Mouse (Mus musculus) ES-Bruce4 (cell line): ENCODE results near the gene Gm14443. TPM values are rescaled to one million over a fixed set of nuclear protein-coding genes. Genes with fewer than 3 reads are reported as not detected.
"Not testable (repeated sequence)": the region's sequence is repeated elsewhere in the genome, so short reads cannot be mapped to it uniquely, and the experiment has no call there.

Experiments used
- H3K27ac ChIP-seq: 2 replicates; pipeline ENCODE4 v1.5.1; 2012; ENCODE audit warnings: low read length, inconsistent platforms; ENCODE audit not compliant: insufficient read depth
- H3K27me3 ChIP-seq: 2 replicates; pipeline ENCODE4 v1.6.1; 2012; ENCODE audit warnings: mild to moderate bottlenecking, low read length, inconsistent platforms; ENCODE audit not compliant: control insufficient read depth, poor library complexity, insufficient read depth, severe bottlenecking
- H3K36me3 ChIP-seq: 2 replicates; pipeline ENCODE4 v1.6.1; 2012; ENCODE audit warnings: inconsistent platforms, mild to moderate bottlenecking, low read length, moderate library complexity; ENCODE audit not compliant: control insufficient read depth, poor library complexity, insufficient read depth, severe bottlenecking
- H3K4me1 ChIP-seq: one replicate; pipeline ENCODE4 v1.8.1; 2011; ENCODE audit warnings: low read length; ENCODE audit not compliant: control insufficient read depth, insufficient read depth
- H3K4me3 ChIP-seq: 2 replicates; pipeline ENCODE4 v1.5.1; 2011; ENCODE audit warnings: low read depth, mild to moderate bottlenecking, low read length
- H3K9ac ChIP-seq: 2 replicates; pipeline ENCODE4 v1.6.1; 2012; ENCODE audit warnings: low read depth, mild to moderate bottlenecking, inconsistent platforms; ENCODE audit not compliant: poor library complexity, severe bottlenecking
- H3K9me3 ChIP-seq: replicated peaks from 2 replicates; pipeline ENCODE4 v1.6.1; 2012; ENCODE audit warnings: mild to moderate bottlenecking, low read length, inconsistent platforms; ENCODE audit not compliant: control insufficient read depth, poor library complexity, insufficient read depth, severe bottlenecking
- CTCF ChIP-seq: IDR thresholded peaks from one replicate; pipeline ENCODE4 v1.8.1; 2011; ENCODE audit warnings: low read depth, low read length
- EP300 ChIP-seq: IDR thresholded peaks from 2 replicates; pipeline ENCODE4 v1.6.1; 2011; ENCODE audit warnings: low read depth, low read length; ENCODE audit not compliant: insufficient read depth
- POLR2A ChIP-seq: IDR thresholded peaks from one replicate; pipeline ENCODE4 v1.8.1; 2011; ENCODE audit warnings: low read length; ENCODE audit not compliant: insufficient read depth
- polyA plus RNA-seq: library from polyadenylated mRNA; stranded (reverse); fragments of >200 nt; gene quantifications from 2 replicates; pipeline ENCODE4 v1.2.4, GENCODE M21; 2011; ENCODE audit warnings: low read depth; ENCODE audit not compliant: missing spikeins, insufficient read depth, insufficient read length

Gene Gm14443
- polyA plus RNA-seq, 1 experiment, result 9.3 TPM

DNA sequence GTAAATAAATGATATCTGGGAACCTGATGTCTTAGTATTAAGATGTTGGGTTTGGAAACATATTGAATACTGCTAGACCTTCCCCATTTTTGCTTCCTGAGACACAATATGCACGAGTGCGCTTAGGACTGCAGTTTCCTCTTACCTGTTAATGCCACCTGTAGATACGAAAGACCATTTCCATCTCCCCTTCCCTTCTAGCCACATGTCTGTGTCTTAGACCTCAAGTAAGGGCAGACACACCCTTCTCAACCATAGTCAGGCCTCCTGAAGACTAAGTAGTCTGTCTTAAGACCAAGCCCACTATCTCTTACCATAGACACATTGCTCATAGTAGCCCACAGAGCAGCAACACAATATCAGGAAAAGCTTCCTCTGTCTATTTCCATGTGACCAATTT lies 3.5 kb downstream of the Gm14443 start:
- H3K36me3 ChIP-seq, result no peaks in the 10 kb centered on the region; the same call in 1 of the 2 replicates

DNA sequence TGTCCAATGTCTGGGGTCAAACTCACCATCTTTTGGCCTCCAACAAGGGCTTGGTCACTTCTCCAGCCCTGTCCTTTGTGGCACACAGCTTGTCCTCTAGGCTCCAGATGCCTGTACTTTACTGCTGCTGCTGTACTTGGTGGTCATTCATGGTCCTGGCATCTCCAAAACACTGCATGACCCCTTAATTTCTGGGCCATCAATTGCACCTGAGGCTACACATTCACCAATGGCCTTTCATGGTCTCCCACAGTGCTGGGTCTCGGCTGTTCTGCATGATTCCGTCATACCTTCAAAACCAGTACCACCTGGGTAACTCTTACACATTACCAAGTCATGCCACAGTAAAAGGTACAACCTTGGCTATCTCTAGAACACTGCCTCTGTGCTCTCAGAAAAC lies 8.8 kb downstream of the Gm14443 start:
- H3K27me3 ChIP-seq, H3K4me3 ChIP-seq: not testable (repeated sequence)
- peaks cover 14% of the 10 kb centered on the region for H3K9me3 ChIP-seq

More for the DNA sequence above, 3.5 kb downstream of the Gm14443 start:
- Histone ChIP-seq H3K27me3 (no peaks in the 10 kb centered on the region), H3K4me3 (no peak overlapping the region), H3K4me1 (no peaks in the 10 kb centered on the region), H3K9me3 (0 out of 2 replicates have a peak, but pooled peaks cover 2% of the 10 kb centered on the region), H3K27ac (no peak overlapping the region), H3K9ac (no peak overlapping the region)
- TF ChIP-seq POLR2A (no peak), EP300 (no peak), CTCF (no peak)

DNA sequence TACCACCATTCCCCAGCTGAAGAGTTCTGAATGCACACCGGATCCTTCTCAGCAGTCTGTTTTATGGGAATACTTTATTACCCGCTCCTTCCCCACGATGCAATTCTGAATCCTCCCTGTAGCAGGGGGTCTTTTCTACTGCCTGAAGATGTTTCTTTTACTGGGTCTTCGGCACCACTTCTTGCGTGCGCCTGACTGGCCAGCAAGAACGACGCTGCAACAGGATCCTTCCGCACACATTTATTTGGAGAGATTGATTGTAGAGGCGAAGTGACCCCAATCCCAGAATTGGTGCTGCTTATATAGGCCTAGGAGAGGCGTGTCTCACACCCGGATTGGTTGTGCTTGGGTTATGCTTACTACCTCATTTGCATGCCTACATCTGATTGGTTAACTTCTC lies 10.6 kb downstream of the Gm14443 start:
- not testable (repeated sequence) for H3K4me1 ChIP-seq, H3K27me3 ChIP-seq, H3K4me3 ChIP-seq, H3K9ac ChIP-seq, H3K27ac ChIP-seq, H3K36me3 ChIP-seq
- H3K9me3 ChIP-seq, result peaks cover 14% of the 10 kb centered on the region

More for the DNA sequence above, 8.8 kb downstream of the Gm14443 start:
- H3K9ac ChIP-seq, H3K36me3 ChIP-seq, H3K4me1 ChIP-seq, H3K27ac ChIP-seq: not testable (repeated sequence)

DNA sequence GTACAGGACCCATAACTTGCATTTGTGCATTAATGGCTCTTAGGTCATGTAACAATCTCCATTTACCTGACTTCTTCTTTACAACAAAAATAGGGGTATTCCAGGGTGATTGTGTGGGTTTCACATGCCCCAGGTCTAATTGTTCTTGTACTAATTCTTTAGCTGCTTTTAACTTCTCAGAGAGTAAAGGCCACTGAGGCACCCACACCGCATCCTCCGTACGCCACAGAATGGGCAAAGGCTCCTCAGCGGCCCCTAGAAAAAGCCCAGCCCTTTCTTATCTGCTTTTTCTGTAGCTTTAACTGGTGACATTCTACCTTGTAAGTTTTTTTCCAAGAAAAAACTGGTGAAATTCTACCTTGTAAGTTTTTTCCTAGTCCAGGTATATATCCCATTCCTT lies 14.2 kb downstream of the Gm14443 start:
- peaks cover 35% of the 10 kb centered on the region for H3K9me3 ChIP-seq
- not testable (repeated sequence) for H3K4me1 ChIP-seq, H3K4me3 ChIP-seq, H3K9ac ChIP-seq, H3K36me3 ChIP-seq, H3K27ac ChIP-seq, H3K27me3 ChIP-seq

DNA sequence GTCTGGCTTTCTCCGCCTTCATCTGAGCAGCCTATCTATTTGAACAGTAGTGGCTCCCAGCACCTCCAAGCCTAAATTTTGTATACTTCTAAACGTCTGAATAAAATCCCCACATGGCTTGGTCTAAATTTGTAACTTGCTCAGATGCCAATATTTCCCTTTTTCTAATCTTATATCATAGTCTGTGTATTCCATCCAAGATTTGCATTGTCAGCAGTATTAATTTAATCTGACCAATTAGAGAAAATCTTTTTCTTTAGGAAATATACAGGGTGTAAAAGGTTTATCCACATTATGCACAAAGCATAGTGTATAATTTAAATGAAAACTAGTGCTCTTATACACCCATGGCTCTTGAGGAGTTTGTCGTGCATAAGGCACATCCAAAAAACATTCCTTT lies 17.0 kb downstream of the Gm14443 start:
- Histone ChIP-seq H3K27ac (no peak overlapping the region), H3K9me3 (peaks cover 46% of the 10 kb centered on the region), H3K4me1 (no peaks in the 10 kb centered on the region), H3K36me3 (0 out of 2 replicates have a peak, but pooled peaks cover 3% of the 10 kb centered on the region), H3K27me3 (no peaks in the 10 kb centered on the region), H3K9ac (no peak overlapping the region), H3K4me3 (no peak overlapping the region)
- no peak for TF ChIP-seq POLR2A
- TF ChIP-seq CTCF, result no peak
- TF ChIP-seq EP300, result no peak

DNA sequence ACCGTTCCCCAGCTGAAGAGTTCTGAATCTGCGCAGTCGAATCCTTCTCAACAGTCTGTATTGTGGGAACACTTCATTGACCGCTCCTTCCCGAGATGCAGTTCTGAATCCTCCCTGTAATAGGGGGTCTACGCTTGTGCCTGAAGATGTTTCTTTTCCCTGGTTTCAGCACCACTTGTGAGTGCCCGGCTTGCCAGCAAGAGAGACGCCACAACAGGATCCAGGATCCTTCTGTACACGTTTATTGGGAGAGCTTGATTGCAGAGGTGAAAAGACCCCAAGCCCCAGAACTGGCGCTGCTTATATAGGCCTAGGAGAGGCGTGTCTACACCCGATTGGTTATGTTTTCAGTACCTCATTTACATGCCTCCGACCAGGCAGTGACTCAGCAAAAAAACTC lies 19.0 kb downstream of the Gm14443 start:
- H3K27ac ChIP-seq, result no peak overlapping the region
- 0 out of 2 replicates have a peak, but pooled peaks cover 3% of the 10 kb centered on the region for H3K36me3 ChIP-seq
- peaks cover 56% of the 10 kb centered on the region for H3K9me3 ChIP-seq
- no peaks in the 10 kb centered on the region for H3K27me3 ChIP-seq
- TF ChIP-seq POLR2A (no peak), EP300 (no peak), CTCF (no peak)
- no peak overlapping the region for H3K4me3 ChIP-seq
- no peaks in the 10 kb centered on the region for H3K4me1 ChIP-seq
- H3K9ac ChIP-seq, result no peak overlapping the region

DNA sequence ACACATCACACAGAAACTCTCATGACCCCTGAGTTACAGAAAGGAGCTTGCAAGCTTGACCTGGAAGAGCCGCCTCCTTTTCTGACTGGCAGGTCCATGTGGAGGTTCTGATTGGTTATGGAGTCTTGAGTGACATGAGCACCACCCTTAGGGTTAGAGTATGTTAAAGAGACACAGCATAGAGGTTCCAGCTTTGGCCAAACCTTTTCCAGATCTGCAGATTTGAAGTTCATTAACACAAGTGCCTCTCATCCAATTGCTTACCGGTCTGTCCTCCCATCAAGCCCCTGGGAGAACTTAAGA lies 33.7 kb downstream of the Gm14443 start, which contains the start of gene Gm14399:
Gene Gm14399, minus strand, starts transcription at position 20 of the 303 bp plus-strand sequence.
- H3K27ac ChIP-seq, H3K27me3 ChIP-seq, H3K9me3 ChIP-seq, H3K36me3 ChIP-seq, H3K4me1 ChIP-seq: not testable (repeated sequence)
- Histone ChIP-seq H3K9ac (peak within 1 kb of the TSS; percentile 40), H3K4me3 (peak within 1 kb of the TSS; percentile 82)

DNA sequence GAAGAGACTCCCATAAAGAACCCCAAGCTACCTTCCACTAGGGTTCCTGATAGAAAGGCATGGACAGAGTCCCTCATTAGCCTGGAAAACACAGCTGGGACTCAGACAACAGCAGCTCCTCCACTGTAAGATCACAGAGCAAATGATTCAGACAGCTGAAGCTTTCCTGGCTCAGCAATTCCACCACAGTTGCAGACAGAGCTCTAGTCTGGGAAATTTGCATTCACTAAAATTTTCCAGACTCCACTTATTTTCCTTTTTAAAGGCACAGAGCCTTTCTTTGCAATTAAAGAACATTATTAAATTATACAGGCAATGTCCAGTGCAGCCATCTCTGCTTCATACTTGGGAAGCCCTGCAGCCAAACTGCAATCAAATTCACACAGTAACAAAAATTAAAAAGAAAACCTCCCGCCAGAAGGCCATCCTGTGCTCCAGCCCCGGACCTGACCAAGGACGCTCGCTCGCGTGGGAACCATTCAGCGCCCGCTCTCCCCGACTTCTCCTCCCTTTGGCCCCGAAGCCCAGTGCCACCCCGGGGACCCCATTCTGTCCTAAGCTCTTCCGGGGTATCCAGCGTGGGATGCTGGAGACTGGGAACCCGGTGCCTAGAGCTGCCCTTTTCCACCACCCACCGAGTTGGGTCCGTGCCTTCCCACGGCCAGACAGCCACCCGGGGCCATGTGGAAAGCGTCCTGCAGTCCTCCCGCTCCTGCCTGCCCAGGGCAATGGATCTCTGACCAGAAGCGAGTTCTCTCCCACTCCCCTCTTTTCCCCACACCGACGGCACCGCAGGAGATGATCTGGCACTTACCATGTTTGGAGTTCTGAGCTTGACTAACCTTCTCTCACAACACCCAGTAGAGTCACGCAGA lies 34.3 kb downstream of the Gm14443 start:
- H3K27ac ChIP-seq, H3K9me3 ChIP-seq, H3K27me3 ChIP-seq, H3K36me3 ChIP-seq, H3K4me1 ChIP-seq: not testable (repeated sequence)
- peak overlapping the region; percentile 40 for H3K9ac ChIP-seq
- H3K4me3 ChIP-seq, result peak overlapping the region; percentile 82

DNA sequence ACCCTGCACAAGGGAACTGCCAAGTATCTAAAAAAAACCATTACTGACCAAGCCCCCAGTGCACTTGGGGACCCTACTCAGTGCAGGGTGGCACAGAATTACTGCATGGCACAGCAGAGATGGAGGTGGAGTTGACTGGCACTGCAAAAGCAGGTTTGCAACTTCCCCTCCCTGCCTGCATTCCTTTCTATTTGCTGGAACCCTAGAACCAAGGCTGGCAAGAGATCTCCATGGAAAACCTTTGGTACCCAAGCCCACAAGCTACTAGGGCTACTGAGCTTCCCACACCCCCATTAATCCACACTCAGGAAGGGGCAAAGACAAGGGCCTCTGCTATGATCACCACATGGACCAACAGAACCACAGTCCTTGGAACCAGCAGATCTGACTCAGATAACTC lies 35.0 kb downstream of the Gm14443 start:
- H3K36me3 ChIP-seq, H3K9me3 ChIP-seq, H3K27ac ChIP-seq, H3K9ac ChIP-seq, H3K4me1 ChIP-seq, H3K27me3 ChIP-seq, H3K4me3 ChIP-seq: not testable (repeated sequence)
